10 mouse cellular contexts compared by ENCODE assay signal in the genomic region with DNA sequence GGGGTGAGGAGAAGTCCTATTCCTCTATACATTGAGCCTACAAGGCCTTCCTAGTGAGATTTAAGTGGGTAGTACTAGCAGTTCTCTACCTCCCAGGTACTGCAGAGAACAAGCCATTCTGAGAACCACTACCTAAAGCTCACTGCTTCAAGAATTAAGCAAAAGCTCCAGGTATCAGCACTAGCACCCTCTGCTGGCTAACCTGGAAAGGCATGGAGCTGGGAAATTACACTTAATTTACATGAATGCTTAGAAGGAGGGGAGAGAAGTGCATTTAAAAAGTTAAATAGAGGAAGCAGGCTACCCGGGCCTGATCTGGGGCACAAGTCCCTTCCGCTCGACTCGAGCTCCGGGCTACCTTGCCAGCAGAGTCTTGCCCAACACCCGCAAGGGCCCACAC. TPM values are rescaled to one million over a fixed set of nuclear protein-coding genes. Genes with fewer than 3 reads are reported as not detected.
DNase-seq lines count a peak whose midpoint lies in the region; ATAC-seq and TF ChIP-seq lines count a peak whose summit lies in the region.
"Had no signal": no experiment of that assay in that cellular context is flagged by ENCODE, and none has a peak within 500 bp of the region (broad histone marks: within the 10 kb centered on the region; RNA-seq: fewer than 3 reads in every experiment).

No protein-coding gene starts in this region.

- 100% methylated on average over 1 of the region's 6 CpGs for WGBS in intestine, embryonic 14.5 days
- 74% methylated on average over 6 of the region's 6 CpGs for WGBS in intestine, embryonic 15.5 days
- WGBS in lung, embryonic 14.5 days: 73% methylated on average over 1 of the region's 6 CpGs

- no peak overlapping the region for H3K4me2 ChIP-seq in intestine, embryonic 14.5 days (ENCODE audit: low read length)
- H3K4me2 ChIP-seq in intestine, embryonic 15.5 days (replicated peaks): no peak overlapping the region
- no peak overlapping the region for H3K4me2 ChIP-seq in CH12.LX (ENCODE audit: insufficient read depth, low read depth, poor library complexity, severe bottlenecking)
- H3K4me2 ChIP-seq in lung, embryonic 14.5 days: no peak overlapping the region
- H3K4me2 ChIP-seq: embryonic facial prominence, embryonic 13.5 days; liver, embryonic 15.5 days had no signal

- H3K27ac ChIP-seq in intestine, embryonic 14.5 days (ENCODE audit: low read depth): no peak overlapping the region
- no peak overlapping the region for H3K27ac ChIP-seq in intestine, embryonic 15.5 days
- H3K27ac ChIP-seq in CH12.LX (ENCODE audit: insufficient read depth, low read depth): no peak overlapping the region
- H3K27ac ChIP-seq in lung, embryonic 14.5 days (ENCODE audit: low read depth): no peak overlapping the region
- H3K27ac ChIP-seq: embryonic facial prominence, embryonic 13.5 days; liver, embryonic 15.5 days had no signal

- ATAC-seq in intestine, embryonic 14.5 days (replicated peaks; ENCODE audit: low FRiP score, low TSS enrichment, low read depth): no peak
- no peak for ATAC-seq in intestine, embryonic 15.5 days
- no peak for ATAC-seq in lung, embryonic 14.5 days (ENCODE audit: insufficient read depth)

- no peak for TF ChIP-seq EP300 in CH12.LX (IDR thresholded peaks at IDR 0.05; ENCODE audit: low read length)

- TF ChIP-seq RAD21 in CH12.LX (IDR thresholded peaks at IDR 0.05; ENCODE audit: low read depth, low read length): no peak; the same call in 1 of the 2 replicates

- DNase-seq in intestine, embryonic 14.5 days (ENCODE audit: low spot score): peak; percentile 50
- DNase-seq in 3T3-L1 (ENCODE audit: low read depth, low spot score) (peak; percentile 32), CH12.LX (ENCODE audit: extremely low read depth) (peak; percentile 42)
- DNase-seq in cerebellum, postnatal 14 days: peak; percentile 60 to 67
- peak; percentile 54 for DNase-seq in lung, embryonic 14.5 days
- no peak for DNase-seq in frontal cortex, postnatal 25 days (ENCODE audit: low spot score in 2 of 2)
- DNase-seq in gastrocnemius, adult 8-10 months (ENCODE audit: low spot score in 2 of 2): no peak

- in situ Hi-C loops in CH12.LX (cut with MboI; ENCODE audit: low pct_ligation_motif_present, low pct_unique_long_range_greater_than_20kb, low sequenced_read_pairs): no loop called here

- no peaks in the 10 kb centered on the region for H3K9me3 ChIP-seq in intestine, embryonic 14.5 days (ENCODE audit: control insufficient read depth, low read length)
- H3K9me3 ChIP-seq in intestine, embryonic 15.5 days: no peaks in the 10 kb centered on the region
- H3K9me3 ChIP-seq in CH12.LX (replicated peaks; ENCODE audit: low read length): no peaks in the 10 kb centered on the region
- H3K9me3 ChIP-seq in lung, embryonic 14.5 days (ENCODE audit: low read depth, low read length): no peaks in the 10 kb centered on the region
- H3K9me3 ChIP-seq: embryonic facial prominence, embryonic 13.5 days; liver, embryonic 15.5 days had no signal

- no peak for TF ChIP-seq POLR2A in CH12.LX (IDR thresholded peaks at IDR 0.05; ENCODE audit: low read depth, low read length)

- H3K4me1 ChIP-seq in intestine, embryonic 14.5 days (replicated peaks; ENCODE audit: control insufficient read depth, insufficient read depth, low read length): no peaks in the 10 kb centered on the region
- no peaks in the 10 kb centered on the region for H3K4me1 ChIP-seq in intestine, embryonic 15.5 days (replicated peaks)
- H3K4me1 ChIP-seq in CH12.LX (ENCODE audit: control insufficient read depth in 1 of 2, insufficient read depth in 2 of 2): no peaks in the 10 kb centered on the region
- no peaks in the 10 kb centered on the region for H3K4me1 ChIP-seq in lung, embryonic 14.5 days (ENCODE audit: insufficient read depth)
- H3K4me1 ChIP-seq: embryonic facial prominence, embryonic 13.5 days; liver, embryonic 15.5 days had no signal

- no peak overlapping the region for H3K9ac ChIP-seq in intestine, embryonic 14.5 days (ENCODE audit: low read length)
- no peak overlapping the region for H3K9ac ChIP-seq in intestine, embryonic 15.5 days
- H3K9ac ChIP-seq in CH12.LX (ENCODE audit: insufficient read depth, low read depth): no peak overlapping the region
- H3K9ac ChIP-seq in lung, embryonic 14.5 days: no peak overlapping the region
- H3K9ac ChIP-seq: embryonic facial prominence, embryonic 13.5 days; liver, embryonic 15.5 days had no signal

- peak; percentile 15 to 49; a peak in 2 of 4 replicates for TF ChIP-seq CTCF in CH12.LX (conservative IDR thresholded peaks at IDR 0.05 in 1 of 2, IDR thresholded peaks at IDR 0.05 in 1 of 2; ENCODE audit: low read depth in 2 of 2, low read length in 2 of 2)
- peak; percentile 53 for TF ChIP-seq CTCF in lung, embryonic 14.5 days (IDR thresholded peaks at IDR 0.05; ENCODE audit: low read depth)

- no peaks in the 10 kb centered on the region for H3K27me3 ChIP-seq in intestine, embryonic 14.5 days (replicated peaks; ENCODE audit: control insufficient read depth, insufficient read depth, low read length)
- H3K27me3 ChIP-seq in intestine, embryonic 15.5 days (replicated peaks): no peaks in the 10 kb centered on the region
- no peaks in the 10 kb centered on the region for H3K27me3 ChIP-seq in CH12.LX (replicated peaks)
- H3K27me3 ChIP-seq in lung, embryonic 14.5 days (ENCODE audit: insufficient read depth, low read length): no peaks in the 10 kb centered on the region
- H3K27me3 ChIP-seq: liver, embryonic 15.5 days had no signal

- H3K36me3 ChIP-seq in intestine, embryonic 14.5 days (ENCODE audit: control insufficient read depth, insufficient read depth, low read length): peaks cover 2% of the 10 kb centered on the region; the same call in 1 of the 2 replicates
- no peaks in the 10 kb centered on the region for H3K36me3 ChIP-seq in intestine, embryonic 15.5 days
- H3K36me3 ChIP-seq in CH12.LX (replicated peaks in 1 of 2; ENCODE audit: control insufficient read depth in 1 of 2, insufficient read depth in 1 of 2, low read length in 1 of 2): peaks cover 0 to 16% of the 10 kb centered on the region in 2 experiments
- H3K36me3 ChIP-seq in lung, embryonic 14.5 days (ENCODE audit: insufficient read depth): 0 out of 2 replicates have a peak, but pooled peaks cover 2% of the 10 kb centered on the region
- H3K36me3 ChIP-seq: liver, embryonic 15.5 days had no signal

- dilution Hi-C loops in CH12.LX (cut with MboI; ENCODE audit: extremely low pct_ligation_motif_present, extremely low pct_unique_long_range_greater_than_20kb, low sequenced_read_pairs): no loop called here

- no peaks in the 10 kb centered on the region for H3K79me2 ChIP-seq in CH12.LX (replicated peaks; ENCODE audit: control insufficient read depth, extremely low read depth, insufficient read depth, poor library complexity, severe bottlenecking)

- no peak overlapping the region for H3K4me3 ChIP-seq in intestine, embryonic 14.5 days (ENCODE audit: low read depth, low read length)
- H3K4me3 ChIP-seq in intestine, embryonic 15.5 days (replicated peaks): no peak overlapping the region
- H3K4me3 ChIP-seq in CH12.LX (replicated peaks in 1 of 3; ENCODE audit: low read depth in 2 of 3, low read length in 2 of 3, poor library complexity in 1 of 3): no peak overlapping the region
- H3K4me3 ChIP-seq in lung, embryonic 14.5 days (ENCODE audit: low read depth, low read length): no peak overlapping the region
- H3K4me3 ChIP-seq: embryonic facial prominence, embryonic 13.5 days; liver, embryonic 15.5 days had no signal

TF ChIP-seq in CH12.LX, 34 proteins besides CTCF, POLR2A, EP300 and RAD21:
- TF ChIP-seq MEF2A (IDR thresholded peaks at IDR 0.05; ENCODE audit: borderline replicate concordance, low read depth, low read length) (no peak), SMC3 (IDR thresholded peaks at IDR 0.05; ENCODE audit: low read depth, low read length) (peak; percentile 24; the same call in 1 of the 2 replicates)
TF ChIP-seq in CH12.LX: peak in this region for 1.

RNA-seq across cellular contexts. Expression of a gene that starts 24.2 kb away (rescaled TPM):
- polyA plus RNA-seq in intestine, embryonic 14.5 days (2014; fragmentation: Nextera tagmentation; extraction: Ambion mirVana): 23.2 and 23.7 TPM in 2 replicates
- 22.5 and 25.4 TPM in 2 replicates for polyA plus RNA-seq in intestine, embryonic 15.5 days (2015; fragmentation: Nextera tagmentation; extraction: Ambion mirVana)
- total RNA-seq in CH12.LX (2012; rRNA removed) (3.0 and 4.2 TPM in 2 replicates), CH12.LX (2014; rRNA removed) (12.0 and 14.7 TPM in 2 replicates)
- polyA plus RNA-seq in CH12.LX (2012; ENCODE audit: insufficient read length, low read depth): 5.1 and 5.4 TPM in 2 replicates
- 28.1 and 31.7 TPM in 2 replicates for polyA plus RNA-seq in lung, embryonic 14.5 days (2014; fragmentation: Nextera tagmentation; extraction: Ambion mirVana)
- 10 to 100 TPM; 16.4 to 21.3 (median 19.1) TPM for total RNA-seq in gastrocnemius, adult 8-10 months (2022)

RNA-seq across cellular contexts. Expression of a gene that starts 24.3 kb away (rescaled TPM):
- 7.5 and 7.8 TPM in 2 replicates for polyA plus RNA-seq in intestine, embryonic 14.5 days (2014; fragmentation: Nextera tagmentation; extraction: Ambion mirVana)
- polyA plus RNA-seq in intestine, embryonic 15.5 days (2015; fragmentation: Nextera tagmentation; extraction: Ambion mirVana): 4.8 and 5.8 TPM in 2 replicates
- 7.8 and 8.4 TPM in 2 replicates for total RNA-seq in CH12.LX (2012; rRNA removed)
- 13.3 and 15.7 TPM in 2 replicates for total RNA-seq in CH12.LX (2014; rRNA removed)
- polyA plus RNA-seq in CH12.LX (2012; ENCODE audit: insufficient read length, low read depth): 12.4 and 13.5 TPM in 2 replicates
- 8.0 and 9.2 TPM in 2 replicates for polyA plus RNA-seq in lung, embryonic 14.5 days (2014; fragmentation: Nextera tagmentation; extraction: Ambion mirVana)
- 1 to 10 TPM; 4.3 to 6.5 (median 5.3) TPM for total RNA-seq in gastrocnemius, adult 8-10 months (2022)

Comparison
In these comparisons a context has a peak if more than half of its experiments do, and no peak if none do; other contexts are left out.
1. DNase-seq: peak in intestine, embryonic 14.5 days (single experiment), 3T3-L1 (single experiment), CH12.LX (single experiment), cerebellum, postnatal 14 days (2 of 2) and lung, embryonic 14.5 days (single experiment); none in frontal cortex, postnatal 25 days (0 of 2) and gastrocnemius, adult 8-10 months (0 of 2).